Mouse (Mus musculus) hematopoietic stem cell, adult 5-6 weeks (primary cell): ENCODE results near the gene Gm17783. TPM values are rescaled to one million over a fixed set of nuclear protein-coding genes. Genes with fewer than 3 reads are reported as not detected.
"Not testable (repeated sequence)": the region's sequence is repeated elsewhere in the genome, so short reads cannot be mapped to it uniquely, and the experiment has no call there.

ENCODE experiments used
- ATAC-seq, 2 experiments: fragments of 125-278 bp in 1 of 2; replicated peaks in 1 of 2; 2 replicates each; pipeline ENCODE4 v1.8.0; 2016 to 2017; ENCODE audit warnings: inconsistent platforms in 2 of 2, mild to moderate bottlenecking in 2 of 2, moderate number of reproducible peaks in 2 of 2, low read depth in 1 of 2, moderate TSS enrichment in 1 of 2; ENCODE audit not compliant: low FRiP score in 2 of 2, poor library complexity in 2 of 2, severe bottlenecking in 2 of 2, insufficient read depth in 1 of 2, low TSS enrichment in 1 of 2
- total RNA-seq: library from RNA; stranded (forward); fragments of 172-1452, 232-1000 nt; gene quantifications from 2 replicates; pipeline ENCODE4 v1.2.3, GENCODE M21; 2017

Gm17783 gene
- not detected in 2 replicates for total RNA-seq

- ATAC-seq, result no peak
Measured at GRCm38 (mm10) chr16:45531950-45532349, at the start of gene Gm17783. Gene Gm17783, minus strand, starts transcription at chr16:45532050.

- no peak for ATAC-seq
Measured at GRCm38 (mm10) chr16:45579883-45580282, 48.0 kb upstream of the Gm17783 start.

- ATAC-seq, result no peak; a peak in 1 of 4 replicates
Measured at GRCm38 (mm10) chr16:45572307-45572706, 40.5 kb upstream of the Gm17783 start.

GRCm38 (mm10) chr16:45561747-45562146, 29.9 kb upstream of the Gm17783 start:
- peak; percentile 58 to 76; a peak in 2 of 4 replicates for ATAC-seq

GRCm38 (mm10) chr16:45551579-45551978, 19.7 kb upstream of the Gm17783 start:
- ATAC-seq, result no peak

- ATAC-seq, result no peak
Measured at GRCm38 (mm10) chr16:45547982-45548381, 16.1 kb upstream of the Gm17783 start.

- ATAC-seq, result no peak
Measured at GRCm38 (mm10) chr16:45544341-45544740, 12.5 kb upstream of the Gm17783 start.

- no peak for ATAC-seq
Measured at GRCm38 (mm10) chr16:45542108-45542507, 10.3 kb upstream of the Gm17783 start.

- ATAC-seq, result not testable (repeated sequence)
Measured at GRCm38 (mm10) chr16:45538342-45538741, 6.5 kb upstream of the Gm17783 start.

GRCm38 (mm10) chr16:45535009-45535408, 3.2 kb upstream of the Gm17783 start, which contains the start of gene Slc9c1:
Gene Slc9c1, plus strand, starts transcription at chr16:45535309.
- no peak for ATAC-seq

- ATAC-seq, result peak; percentile 56 to 60; a peak in 3 of 4 replicates
Measured at GRCm38 (mm10) chr16:45525551-45525950, 6.3 kb downstream of the Gm17783 start.

- ATAC-seq, result no peak
Measured at GRCm38 (mm10) chr16:45495326-45495725, 36.5 kb downstream of the Gm17783 start.

- no peak for ATAC-seq
Measured at GRCm38 (mm10) chr16:45492927-45493326, 38.9 kb downstream of the Gm17783 start, which contains the start of gene Gm609. Gene Gm609, minus strand, starts transcription at chr16:45492969.

- ATAC-seq, result no peak
Measured at GRCm38 (mm10) chr16:45476991-45477390, 54.9 kb downstream of the Gm17783 start.

GRCm38 (mm10) chr16:45471836-45472235, 60.0 kb downstream of the Gm17783 start:
- not testable (repeated sequence) for ATAC-seq

Other genes starting within 250 kb of the Gm17783 start
- 8.8 and 15.6 TPM in 2 replicates for gene Cd200, start 123.0 kb downstream of the Gm17783 start, total RNA-seq
- not detected in 2 replicates for gene Gm609, start 39.1 kb downstream of the Gm17783 start, total RNA-seq
- not detected in 2 replicates for gene Slc9c1, start 3.3 kb upstream of the Gm17783 start, total RNA-seq
- gene Gcsam, start 78.3 kb upstream of the Gm17783 start, total RNA-seq, result 4.2 and 7.8 TPM in 2 replicates
- gene BC016579, start 122.0 kb upstream of the Gm17783 start, total RNA-seq, result 3.9 and 8.8 TPM in 2 replicates
- gene Tmprss7, start 161.6 kb upstream of the Gm17783 start, total RNA-seq, result 0.25 and 1.3 TPM in 2 replicates
- gene Tagln3, start 192.6 kb upstream of the Gm17783 start, total RNA-seq, result not detected in 2 replicates
- 17.7 and 27.3 TPM in 2 replicates for gene Abhd10, start 210.9 kb upstream of the Gm17783 start, total RNA-seq